Mouse (Mus musculus) hindbrain, embryonic 16.5 days (tissue): ENCODE measurements around the gene Faap24. TPM values are rescaled to one million over a fixed set of nuclear protein-coding genes. Genes with fewer than 3 reads are reported as not detected.

Experiments used
- ATAC-seq: fragments of 200-750 bp; cut with Nextera tagmentation; 2 replicates; pipeline ENCODE4 v1.8.0; 2017; ENCODE audit warnings: moderate TSS enrichment, moderate library complexity
- H3K27ac ChIP-seq: fragments of 300-500 bp; sonication (generic); 2 replicates; pipeline ENCODE4 v1.5.1; 2014; ENCODE audit warnings: low read depth, mild to moderate bottlenecking, control low read depth, low read length, moderate library complexity
- H3K27me3 ChIP-seq: fragments of 300-500 bp; sonication (generic); replicated peaks from 2 replicates; pipeline ENCODE4 v1.6.1; 2014; ENCODE audit warnings: low read length; ENCODE audit not compliant: control insufficient read depth, insufficient read depth
- H3K36me3 ChIP-seq: fragments of 300-500 bp; sonication (generic); 2 replicates; pipeline ENCODE4 v1.6.1; 2014; ENCODE audit warnings: mild to moderate bottlenecking, low read length, moderate library complexity, mixed read lengths; ENCODE audit not compliant: control insufficient read depth, insufficient read depth
- H3K4me1 ChIP-seq: fragments of 300-500 bp; sonication (generic); 2 replicates; pipeline ENCODE4 v1.6.1; 2014; ENCODE audit warnings: low read depth, low read length; ENCODE audit not compliant: control insufficient read depth, insufficient read depth
- H3K4me2 ChIP-seq: fragments of 300-500 bp; sonication (generic); 2 replicates; pipeline ENCODE4 v1.6.1; 2014; ENCODE audit warnings: mild to moderate bottlenecking, low read length, control low read depth, moderate library complexity
- H3K4me3 ChIP-seq: fragments of 300-500 bp; sonication (generic); 2 replicates; pipeline ENCODE4 v1.5.1; 2014; ENCODE audit warnings: mild to moderate bottlenecking, low read length, control low read depth, moderate library complexity
- H3K9ac ChIP-seq: fragments of 300-500 bp; sonication (generic); 2 replicates; pipeline ENCODE4 v1.6.1; 2014; ENCODE audit warnings: low read depth, mild to moderate bottlenecking, control low read depth, low read length, moderate library complexity
- H3K9me3 ChIP-seq: fragments of 300-500 bp; sonication (generic); 2 replicates; pipeline ENCODE4 v1.6.1; 2014; ENCODE audit warnings: mild to moderate bottlenecking, low read length, moderate library complexity; ENCODE audit not compliant: control insufficient read depth
- WGBS: fragments of 180-500 bp; shearing (Covaris S2); extraction: QIAGEN DNeasy Blood & Tissue Kit; methylation state at CpG from one replicate; pipeline ENCODE4 v1.1.7; 2014; 5-methylcytosine and 5-hydroxymethylcytosine counted together
- polyA plus RNA-seq: library from polyadenylated mRNA; unstranded; fragments of >200 nt; fragmentation: Nextera tagmentation; extraction: Ambion mirVana; gene quantifications from 2 replicates; pipeline ENCODE4 v1.2.1, GENCODE M21; 2015

The Faap24 gene
- 14.9 and 15.1 TPM in 2 replicates for polyA plus RNA-seq

DNA sequence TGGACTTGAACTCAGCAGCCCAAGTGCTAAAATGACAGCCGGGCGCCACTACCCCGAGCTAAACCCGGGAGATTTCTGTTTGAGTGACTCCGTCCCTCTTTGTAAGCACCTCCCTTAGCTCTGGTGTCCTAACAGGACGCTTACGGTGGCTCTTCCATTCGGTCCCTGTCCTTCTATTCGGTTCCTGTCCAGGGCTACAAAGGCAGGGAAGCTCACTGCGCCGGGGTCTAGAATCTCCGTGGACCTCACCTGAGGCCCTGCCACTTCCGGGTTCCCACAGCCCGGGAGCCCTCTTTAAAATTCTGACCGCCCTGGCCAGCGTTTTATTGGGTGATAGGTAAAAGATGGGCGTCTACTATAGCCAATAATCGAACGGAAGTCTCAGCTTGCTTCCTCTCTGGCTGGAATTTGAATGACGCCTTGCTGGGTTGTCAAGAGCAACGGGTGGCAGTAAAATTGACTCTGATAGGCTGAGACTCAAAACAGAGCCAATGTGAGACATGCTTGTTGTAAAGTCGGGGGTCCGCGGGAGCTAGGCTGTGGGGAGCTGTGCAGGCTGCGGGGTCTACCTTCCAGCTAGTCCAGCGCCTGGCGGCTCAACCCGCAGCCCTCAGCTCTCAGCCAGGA is at the start of gene Faap24, which contains the start of gene Cep89:
Gene Faap24, minus strand, starts transcription at position 295 of the 627 bp plus-strand sequence.
Gene Cep89, plus strand, starts transcription at position 494 of the 627 bp plus-strand sequence.
- peaks cover 11% of the 10 kb centered on the region for H3K36me3 ChIP-seq
- peak; percentile 99 for ATAC-seq

DNA sequence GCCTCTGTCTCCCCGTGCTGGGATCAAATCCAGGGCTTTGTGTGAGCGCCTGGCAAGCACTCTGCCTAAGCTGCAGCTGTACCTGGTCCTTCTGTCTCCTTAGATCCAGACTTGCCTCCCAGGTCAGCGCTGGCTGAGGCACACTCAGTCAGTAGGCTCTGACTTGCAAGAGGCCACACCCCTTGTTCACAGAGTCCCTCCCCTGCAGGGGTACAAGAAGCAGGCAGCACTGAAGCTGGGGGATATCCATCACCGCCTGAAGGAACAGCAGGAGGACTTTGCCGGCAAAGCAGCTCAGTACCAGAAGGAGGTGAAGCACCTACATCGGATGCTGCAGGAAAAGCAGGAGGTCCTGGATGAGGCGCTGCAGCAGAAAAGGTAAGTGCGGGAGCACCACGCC is 38.6 kb upstream of the Faap24 start:
- H3K4me1 ChIP-seq = no peaks in the 10 kb centered on the region
- H3K4me2 ChIP-seq = no peak overlapping the region
- no peak for ATAC-seq
- peaks cover 33% of the 10 kb centered on the region for H3K36me3 ChIP-seq
- H3K4me3 ChIP-seq = no peak overlapping the region
- no peak overlapping the region for H3K27ac ChIP-seq
- H3K27me3 ChIP-seq = no peaks in the 10 kb centered on the region
- H3K9me3 ChIP-seq = no peaks in the 10 kb centered on the region
- WGBS = 82% methylated on average over 9 of the region's 9 CpGs
- H3K9ac ChIP-seq = no peak overlapping the region

More for the DNA sequence above, at the start of gene Faap24, which contains the start of gene Cep89:
- Histone ChIP-seq H3K4me3 (peak within 1 kb of the TSS; percentile 61), H3K4me2 (peak within 1 kb of the TSS; percentile 91), H3K27ac (peak within 1 kb of the TSS; percentile 17; the same call in 1 of the 2 replicates), H3K9me3 (no peaks in the 10 kb centered on the region), H3K9ac (peak within 1 kb of the TSS; percentile 74), H3K27me3 (no peaks in the 10 kb centered on the region), H3K4me1 (peaks cover 15% of the 10 kb centered on the region)
- WGBS = under 1% methylated on average over 28 of the region's 28 CpGs

DNA sequence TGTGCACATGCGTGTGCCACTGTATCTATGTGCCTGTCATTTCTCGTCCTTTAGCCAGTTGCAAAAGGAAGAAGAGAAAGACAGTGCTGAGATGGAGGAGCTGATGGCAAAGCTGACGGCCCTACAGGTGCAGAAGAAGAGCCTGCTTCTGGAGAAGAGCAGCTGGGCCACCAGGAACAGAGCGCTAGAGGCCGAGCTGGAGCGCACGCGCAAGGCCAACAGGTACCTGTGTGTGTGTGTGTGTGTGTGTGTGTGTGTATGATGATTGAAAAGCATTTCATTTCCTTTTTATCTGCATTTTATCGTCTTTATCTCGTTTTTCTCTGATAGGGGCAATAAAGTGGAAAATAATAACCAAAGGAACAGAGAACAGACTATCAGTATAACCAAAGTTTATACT is 31.5 kb upstream of the Faap24 start:
- no peaks in the 10 kb centered on the region for H3K4me1 ChIP-seq
- no peak for ATAC-seq
- peaks cover 20% of the 10 kb centered on the region for H3K36me3 ChIP-seq
- no peak overlapping the region for H3K27ac ChIP-seq
- WGBS = 95% methylated on average over 10 of the region's 10 CpGs
- H3K4me2 ChIP-seq = no peak overlapping the region
- no peaks in the 10 kb centered on the region for H3K9me3 ChIP-seq
- no peak overlapping the region for H3K4me3 ChIP-seq
- H3K27me3 ChIP-seq = no peaks in the 10 kb centered on the region
- H3K9ac ChIP-seq = no peak overlapping the region

DNA sequence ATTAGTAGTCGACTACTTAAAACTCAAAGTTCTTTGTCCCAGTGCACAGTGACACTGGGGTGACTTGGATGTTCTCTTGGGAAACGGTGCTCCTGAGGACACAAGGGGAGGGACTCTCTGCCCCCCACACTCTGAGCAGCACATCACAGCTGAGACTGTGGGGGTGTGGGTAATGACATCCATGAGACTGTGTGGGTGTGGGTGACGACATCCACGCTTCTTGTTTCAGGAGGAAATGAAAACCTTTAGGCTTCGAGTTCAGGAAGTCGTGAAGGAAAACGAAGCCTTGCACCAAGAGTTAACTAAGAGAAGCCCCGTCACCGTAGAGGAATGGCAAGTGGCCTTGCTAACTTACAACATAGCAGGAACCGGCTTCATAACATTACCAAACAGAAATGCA is 26.4 kb upstream of the Faap24 start:
- Histone ChIP-seq H3K27me3 (no peaks in the 10 kb centered on the region), H3K4me3 (no peak overlapping the region), H3K4me2 (no peak overlapping the region), H3K9me3 (no peaks in the 10 kb centered on the region), H3K9ac (no peak overlapping the region), H3K4me1 (no peaks in the 10 kb centered on the region), H3K27ac (no peak overlapping the region), H3K36me3 (peaks cover 20% of the 10 kb centered on the region)
- no peak for ATAC-seq
- WGBS = 91% methylated on average over 10 of the region's 10 CpGs

DNA sequence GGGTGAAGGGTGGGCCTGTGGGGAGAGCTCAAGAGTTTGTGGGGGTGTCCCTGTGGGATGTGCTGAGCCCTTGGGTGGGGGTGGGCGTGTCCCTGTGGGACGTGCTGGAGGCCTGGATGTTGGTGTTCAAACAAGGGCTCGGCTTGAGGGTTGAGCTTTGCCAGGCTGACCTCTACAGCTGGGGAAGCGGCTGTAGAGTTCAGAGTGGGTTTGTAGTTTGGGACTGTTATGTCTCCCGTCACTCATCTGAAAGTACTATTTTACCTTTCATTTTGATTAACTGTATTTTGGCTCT is 20.0 kb upstream of the Faap24 start:
- H3K9ac ChIP-seq = no peak overlapping the region
- ATAC-seq = no peak
- no peaks in the 10 kb centered on the region for H3K4me1 ChIP-seq
- peaks cover 25% of the 10 kb centered on the region for H3K36me3 ChIP-seq
- WGBS = 90% methylated on average over 5 of the region's 5 CpGs
- no peak overlapping the region for H3K4me3 ChIP-seq
- no peaks in the 10 kb centered on the region for H3K27me3 ChIP-seq
- H3K27ac ChIP-seq = no peak overlapping the region
- no peak overlapping the region for H3K4me2 ChIP-seq
- no peaks in the 10 kb centered on the region for H3K9me3 ChIP-seq

DNA sequence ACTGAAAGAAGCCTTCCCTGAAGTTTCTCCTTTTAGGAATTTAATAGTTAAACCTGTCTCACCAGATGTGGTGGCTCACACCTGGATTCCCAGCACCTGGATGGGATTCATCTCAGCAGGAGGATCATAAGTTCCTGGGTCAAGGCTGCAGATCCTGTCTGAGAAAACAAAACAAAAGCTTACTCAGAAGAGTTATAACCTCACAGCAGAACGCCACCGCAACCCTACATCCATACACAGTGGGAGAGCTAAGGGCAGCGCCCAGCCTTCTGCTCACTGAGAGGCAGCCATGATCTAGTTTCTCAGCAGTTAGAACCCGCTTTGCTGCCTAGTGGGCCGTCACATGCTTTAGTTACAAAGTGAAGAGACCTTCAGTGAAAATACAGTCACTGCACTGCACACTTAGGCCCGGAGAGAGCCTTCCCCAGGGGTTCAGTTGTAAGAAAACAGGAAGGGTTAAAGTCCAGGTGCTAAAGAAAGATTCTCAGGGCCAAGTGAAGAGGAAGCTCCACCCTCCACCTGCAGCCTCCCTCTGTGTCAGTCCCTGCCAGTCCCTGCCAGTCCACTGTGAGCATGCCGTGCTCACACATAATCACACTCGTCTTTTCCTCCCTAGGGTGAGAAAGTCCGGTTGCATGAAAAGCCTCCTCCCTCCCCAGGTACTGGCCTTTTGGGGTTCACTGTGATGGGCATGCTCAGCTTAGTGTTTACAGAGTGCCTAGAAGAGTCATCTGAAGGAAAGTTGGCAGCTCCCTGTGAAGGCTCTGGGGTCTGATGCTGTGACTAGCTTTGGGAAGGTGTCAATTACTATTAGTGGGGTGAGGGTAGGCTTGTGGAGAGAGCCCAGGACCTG is 19.4 kb upstream of the Faap24 start:
- no peaks in the 10 kb centered on the region for H3K27me3 ChIP-seq
- ATAC-seq = no peak
- no peak overlapping the region for H3K4me2 ChIP-seq
- H3K36me3 ChIP-seq = peaks cover 22% of the 10 kb centered on the region
- no peaks in the 10 kb centered on the region for H3K9me3 ChIP-seq
- no peak overlapping the region for H3K9ac ChIP-seq
- WGBS = 84% methylated on average over 9 of the region's 9 CpGs
- no peak overlapping the region for H3K4me3 ChIP-seq
- H3K27ac ChIP-seq = no peak overlapping the region
- H3K4me1 ChIP-seq = no peaks in the 10 kb centered on the region

DNA sequence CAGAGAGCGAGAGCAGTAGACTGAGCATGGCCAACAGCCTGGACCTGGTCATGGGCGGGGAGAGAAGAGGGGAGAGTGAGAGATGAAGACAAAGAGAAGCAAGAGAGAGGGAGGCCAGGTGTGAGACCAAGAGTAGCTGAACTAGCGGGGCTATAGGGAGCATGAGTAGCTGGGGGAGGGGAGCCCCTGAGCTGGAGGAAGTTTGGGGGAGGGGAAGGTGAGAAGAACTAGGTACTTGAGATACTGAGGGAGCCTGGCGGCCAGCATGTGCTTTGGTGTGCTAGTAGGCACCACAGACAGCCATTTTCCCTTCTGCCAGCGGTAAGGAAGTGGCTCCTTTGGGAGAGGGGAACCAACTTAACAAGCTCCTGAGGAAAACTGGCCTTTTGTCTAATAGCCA is 18.6 kb upstream of the Faap24 start:
- no peak overlapping the region for H3K27ac ChIP-seq
- no peaks in the 10 kb centered on the region for H3K27me3 ChIP-seq
- H3K4me2 ChIP-seq = no peak overlapping the region
- H3K9ac ChIP-seq = no peak overlapping the region
- H3K4me3 ChIP-seq = no peak overlapping the region
- H3K4me1 ChIP-seq = no peaks in the 10 kb centered on the region
- WGBS = 80% methylated on average over 5 of the region's 5 CpGs
- H3K9me3 ChIP-seq = no peaks in the 10 kb centered on the region
- H3K36me3 ChIP-seq = peaks cover 24% of the 10 kb centered on the region
- no peak for ATAC-seq

DNA sequence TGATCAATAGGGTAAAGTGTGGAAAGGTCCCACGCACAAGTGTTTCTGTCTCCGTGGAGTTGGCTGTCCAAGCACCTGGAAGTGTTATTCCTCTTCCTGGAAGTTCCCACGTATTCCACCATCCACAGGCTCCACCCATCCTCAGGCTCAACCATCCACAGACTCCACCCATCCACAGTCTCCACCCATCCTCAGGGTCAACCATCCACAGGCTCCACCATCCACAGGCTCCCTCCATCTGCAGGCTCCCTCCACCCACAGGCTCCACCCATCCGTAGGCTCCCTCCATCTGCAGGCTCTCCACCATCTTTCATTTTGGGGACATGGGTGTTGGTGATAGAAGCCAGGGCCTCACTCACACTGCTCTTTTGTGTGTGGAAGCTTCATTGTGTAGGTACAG is 4.5 kb upstream of the Faap24 start:
- Histone ChIP-seq H3K27me3 (no peaks in the 10 kb centered on the region), H3K4me1 (peaks cover 9% of the 10 kb centered on the region), H3K4me2 (no peak overlapping the region), H3K36me3 (peaks cover 29% of the 10 kb centered on the region), H3K9ac (no peak overlapping the region), H3K9me3 (no peaks in the 10 kb centered on the region), H3K27ac (no peak overlapping the region), H3K4me3 (no peak overlapping the region)
- WGBS = 84% methylated on average over 4 of the region's 4 CpGs
- ATAC-seq = no peak

DNA sequence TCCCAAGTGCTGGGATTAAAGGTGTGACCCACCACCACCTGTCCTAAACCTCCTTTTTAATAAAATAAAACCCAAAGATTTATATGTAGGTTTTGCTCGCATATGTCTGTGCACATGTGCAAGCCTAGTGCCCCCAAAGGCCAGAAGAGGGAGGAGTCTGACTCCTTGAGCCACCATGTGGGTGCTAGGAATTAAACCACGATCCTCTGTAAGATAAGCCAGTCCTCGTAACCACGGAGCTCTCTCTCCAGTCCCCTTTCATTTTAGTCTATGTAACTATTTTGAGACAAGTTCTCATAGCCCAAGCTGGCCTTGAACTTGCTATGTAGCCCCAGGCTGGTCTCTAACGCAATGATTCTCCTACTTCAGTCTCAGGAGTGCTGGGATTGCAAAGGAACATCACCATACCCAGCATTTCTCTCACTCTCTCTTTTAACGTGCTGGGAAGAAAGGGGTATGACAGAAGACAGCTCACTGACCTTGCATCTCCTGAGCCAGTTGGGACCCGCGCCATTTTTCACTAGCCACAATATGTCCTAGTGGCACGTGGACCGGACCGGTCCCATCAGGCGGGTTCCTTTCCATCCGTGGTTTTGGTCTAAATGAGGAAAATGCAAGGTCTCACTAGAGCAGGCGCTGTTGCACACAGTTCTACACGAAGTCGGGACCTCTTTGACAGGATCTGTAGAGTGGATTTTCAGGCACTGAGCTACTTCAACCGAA is 741 bp downstream of the Faap24 start:
- peak; percentile 1; the same call in 1 of the 2 replicates for ATAC-seq
- Histone ChIP-seq H3K27ac (0 out of 2 replicates have a peak overlapping the region, but pooled peaks have one; percentile 1), H3K36me3 (peaks cover 8% of the 10 kb centered on the region), H3K9ac (peak overlapping the region; percentile 59), H3K4me2 (peak overlapping the region; percentile 91), H3K27me3 (no peaks in the 10 kb centered on the region), H3K4me3 (peak overlapping the region; percentile 61), H3K4me1 (peaks cover 15% of the 10 kb centered on the region), H3K9me3 (no peaks in the 10 kb centered on the region)
- WGBS = 15% methylated on average over 17 of the region's 17 CpGs
